26 mouse cellular contexts compared by ENCODE assay signal in the genomic region with DNA sequence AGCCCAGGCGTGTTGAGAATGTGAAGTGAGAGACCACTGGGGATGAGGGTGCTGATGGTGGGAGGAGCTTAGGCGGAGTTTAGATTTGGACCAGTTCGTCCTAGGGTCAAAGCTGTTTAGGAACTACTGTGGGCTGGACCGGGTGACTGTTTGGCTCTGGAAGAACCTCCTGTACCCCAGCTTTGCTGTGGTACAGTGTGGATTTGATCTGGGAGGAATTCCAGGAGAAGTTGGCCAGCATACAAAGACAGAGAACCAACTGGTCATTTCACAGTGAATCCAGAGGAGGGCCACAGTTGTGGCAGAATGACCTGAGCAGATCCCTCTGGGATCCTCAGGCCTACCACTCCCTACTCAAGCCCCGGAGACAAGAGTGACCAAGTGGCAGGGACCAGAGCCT. TPM values are rescaled to one million over a fixed set of nuclear protein-coding genes. Genes with fewer than 3 reads are reported as not detected.
A peak's percentile ranks its signal among the peaks of the same experiment; 100 is the strongest.
DNase-seq lines count a peak whose midpoint lies in the region; ATAC-seq and TF ChIP-seq lines count a peak whose summit lies in the region.
"Had no signal": no experiment of that assay in that cellular context is flagged by ENCODE, and none has a peak within 500 bp of the region (broad histone marks: within the 10 kb centered on the region; RNA-seq: fewer than 3 reads in every experiment).

No protein-coding gene starts in this region.

- H3K36me3 ChIP-seq in embryonic facial prominence, embryonic 15.5 days = no peaks in the 10 kb centered on the region
- H3K36me3 ChIP-seq in embryonic facial prominence, embryonic 10.5 days (replicated peaks) = no peaks in the 10 kb centered on the region
- no peaks in the 10 kb centered on the region for H3K36me3 ChIP-seq in kidney, adult 2 months (ENCODE audit: control insufficient read depth, insufficient read depth, low read length)
- H3K36me3 ChIP-seq in liver, adult 2 months (ENCODE audit: control insufficient read depth, insufficient read depth, low read length) = no peaks in the 10 kb centered on the region
- H3K36me3 ChIP-seq in liver, postnatal 0 days (replicated peaks; ENCODE audit: insufficient read depth, low read length) = no peaks in the 10 kb centered on the region
- H3K36me3 ChIP-seq: embryonic facial prominence, embryonic 12.5 days; heart, embryonic 13.5 days had no signal

- H3K4me3 ChIP-seq in embryonic facial prominence, embryonic 15.5 days (replicated peaks) = no peak overlapping the region
- no peak overlapping the region for H3K4me3 ChIP-seq in embryonic facial prominence, embryonic 10.5 days
- no peak overlapping the region for H3K4me3 ChIP-seq in kidney, adult 2 months (ENCODE audit: insufficient read depth, low read depth, low read length)
- H3K4me3 ChIP-seq in liver, adult 2 months (ENCODE audit: insufficient read depth, low read depth, low read length) = no peak overlapping the region
- H3K4me3 ChIP-seq in liver, postnatal 0 days (ENCODE audit: low read depth, low read length) = no peak overlapping the region
- H3K4me3 ChIP-seq: embryonic facial prominence, embryonic 12.5 days; erythroblast, embryonic 14.5 days; forebrain, embryonic 13.5 days; gastrocnemius, adult 2 months; heart, embryonic 13.5 days had no signal

- TF ChIP-seq CTCF in kidney, adult 2 months (conservative IDR thresholded peaks at IDR 0.05; ENCODE audit: insufficient read depth, insufficient read length, low read depth, low read length) = no peak
- TF ChIP-seq CTCF in liver, adult 2 months (IDR thresholded peaks at IDR 0.05; ENCODE audit: low read depth, low read length) = 0 out of 2 replicates have a peak, but pooled peaks have one; percentile 4
- no peak for TF ChIP-seq CTCF in liver, postnatal 0 days (IDR thresholded peaks at IDR 0.05; ENCODE audit: low read depth)

- no peaks in the 10 kb centered on the region for H3K9me3 ChIP-seq in embryonic facial prominence, embryonic 15.5 days (replicated peaks)
- H3K9me3 ChIP-seq in embryonic facial prominence, embryonic 10.5 days = no peaks in the 10 kb centered on the region
- no peaks in the 10 kb centered on the region for H3K9me3 ChIP-seq in liver, postnatal 0 days (ENCODE audit: low read length)
- H3K9me3 ChIP-seq: embryonic facial prominence, embryonic 12.5 days; forebrain, embryonic 13.5 days; heart, embryonic 13.5 days had no signal

- no peak for DNase-seq in embryonic facial prominence, embryonic 10.5 days (ENCODE audit: low spot score)
- peak; percentile 19 for DNase-seq in kidney, adult 2 months
- no peak for DNase-seq in kidney, adult 8-10 months
- peak; percentile 68 for DNase-seq in liver, adult 2 months (ENCODE audit: extremely low read depth, low read depth, low spot score)
- no peak for DNase-seq in liver, postnatal 0 days
- DNase-seq in urinary bladder, adult 18-20 months (ENCODE audit: low spot score in 2 of 2) = no peak
- DNase-seq: adrenal gland, adult 2 months; adrenal gland, postnatal 14 days; cerebellum, adult 9-11 months; cerebellum, postnatal 36 days; forebrain, postnatal 0 days; gastrocnemius, adult 2 months; gastrocnemius, postnatal 14 days; heart, adult 11 months; heart, postnatal 14 days; heart, postnatal 4 days had no signal

- no peak for TF ChIP-seq POLR2A in kidney, adult 2 months (IDR thresholded peaks at IDR 0.05; ENCODE audit: low read depth, low read length)
- TF ChIP-seq POLR2A in liver, adult 2 months (IDR thresholded peaks at IDR 0.05; ENCODE audit: extremely low read depth, insufficient read depth, low read length) = no peak

- peaks cover 79% of the 10 kb centered on the region for H3K4me1 ChIP-seq in embryonic facial prominence, embryonic 15.5 days
- peaks cover 81% of the 10 kb centered on the region for H3K4me1 ChIP-seq in embryonic facial prominence, embryonic 10.5 days
- H3K4me1 ChIP-seq in kidney, adult 2 months (ENCODE audit: control insufficient read depth, insufficient read depth, low read length) = peaks cover 26% of the 10 kb centered on the region
- H3K4me1 ChIP-seq in liver, adult 2 months (ENCODE audit: control insufficient read depth, insufficient read depth, low read length) = peaks cover 4% of the 10 kb centered on the region; the same call in 1 of the 2 replicates
- H3K4me1 ChIP-seq in liver, postnatal 0 days (ENCODE audit: insufficient read depth) = no peaks in the 10 kb centered on the region

- H3K9ac ChIP-seq in embryonic facial prominence, embryonic 15.5 days = no peak overlapping the region
- H3K9ac ChIP-seq in liver, adult 2 months (ENCODE audit: low read depth, low read length) = no peak overlapping the region
- H3K9ac ChIP-seq in liver, postnatal 0 days (replicated peaks) = no peak overlapping the region
- H3K9ac ChIP-seq: embryonic facial prominence, embryonic 12.5 days; forebrain, embryonic 13.5 days; forebrain, postnatal 0 days; heart, embryonic 13.5 days; hindbrain, embryonic 14.5 days had no signal

- H3K27ac ChIP-seq in embryonic facial prominence, embryonic 15.5 days (replicated peaks) = peak overlapping the region; percentile 76; the same call in 1 of the 2 replicates
- H3K27ac ChIP-seq in embryonic facial prominence, embryonic 10.5 days (replicated peaks) = no peak overlapping the region
- no peak overlapping the region for H3K27ac ChIP-seq in kidney, adult 2 months (ENCODE audit: insufficient read depth, low read depth, low read length)
- H3K27ac ChIP-seq in liver, adult 2 months (replicated peaks; ENCODE audit: insufficient read depth, low read depth, low read length) = no peak overlapping the region
- H3K27ac ChIP-seq in liver, postnatal 0 days (ENCODE audit: low read depth) = no peak overlapping the region
- H3K27ac ChIP-seq: embryonic facial prominence, embryonic 12.5 days; forebrain, embryonic 13.5 days; gastrocnemius, adult 2 months; heart, embryonic 13.5 days; hindbrain, embryonic 14.5 days; hindbrain, postnatal 0 days had no signal

- no peak overlapping the region for H3K4me2 ChIP-seq in embryonic facial prominence, embryonic 15.5 days (replicated peaks)
- no peak overlapping the region for H3K4me2 ChIP-seq in liver, postnatal 0 days (ENCODE audit: low read depth, low read length)
- H3K4me2 ChIP-seq: embryonic facial prominence, embryonic 12.5 days; forebrain, embryonic 13.5 days; heart, embryonic 13.5 days; hindbrain, embryonic 14.5 days had no signal

- H3K79me2 ChIP-seq in liver, adult 2 months (ENCODE audit: control insufficient read depth, insufficient read depth, low read length) = peaks cover 44% of the 10 kb centered on the region

- WGBS in embryonic facial prominence, embryonic 15.5 days = 69% methylated on average over 5 of the region's 5 CpGs
- WGBS in embryonic facial prominence, embryonic 10.5 days = 67% methylated on average over 5 of the region's 5 CpGs
- 67% methylated on average over 5 of the region's 5 CpGs for WGBS in kidney, adult 2 months
- WGBS in liver, adult 2 months = 53% methylated on average over 5 of the region's 5 CpGs
- 67% methylated on average over 5 of the region's 5 CpGs for WGBS in liver, postnatal 0 days (ENCODE audit: insufficient replicate concordance)

- no peak for TF ChIP-seq EP300 in liver, postnatal 0 days (IDR thresholded peaks at IDR 0.05; ENCODE audit: low read depth)

- no peak for ATAC-seq in embryonic facial prominence, embryonic 15.5 days (ENCODE audit: insufficient number of reproducible peaks, low FRiP score, low TSS enrichment, low read depth)
- no peak for ATAC-seq in liver, postnatal 0 days
- ATAC-seq: CD4-positive, CD25-positive, alpha-beta regulatory T cell, adult 4 months; forebrain, embryonic 13.5 days; forebrain, postnatal 0 days; hindbrain, postnatal 0 days; inflammation-experienced regulatory T-cells, adult 6 months; intestine, embryonic 16.5 days had no signal

- H3K27me3 ChIP-seq in embryonic facial prominence, embryonic 15.5 days = no peaks in the 10 kb centered on the region
- 0 out of 2 replicates have a peak, but pooled peaks cover 4% of the 10 kb centered on the region for H3K27me3 ChIP-seq in embryonic facial prominence, embryonic 10.5 days (replicated peaks; ENCODE audit: low read depth, poor library complexity, severe bottlenecking)
- no peaks in the 10 kb centered on the region for H3K27me3 ChIP-seq in kidney, adult 2 months (replicated peaks; ENCODE audit: control insufficient read depth, insufficient read depth, low read length)
- no peaks in the 10 kb centered on the region for H3K27me3 ChIP-seq in liver, adult 2 months (ENCODE audit: control insufficient read depth, insufficient read depth, low read length)
- no peaks in the 10 kb centered on the region for H3K27me3 ChIP-seq in liver, postnatal 0 days (ENCODE audit: insufficient read depth, low read length)
- H3K27me3 ChIP-seq: embryonic facial prominence, embryonic 12.5 days; forebrain, embryonic 13.5 days had no signal

RNA-seq across cellular contexts. Expression of a gene that starts 38.6 kb away (rescaled TPM):
- polyA plus RNA-seq in embryonic facial prominence, embryonic 15.5 days (2015; fragmentation: Nextera tagmentation; extraction: Ambion mirVana) = 13.4 and 15.1 TPM in 2 replicates
- 5.0 TPM in 2 replicates for polyA plus RNA-seq in embryonic facial prominence, embryonic 10.5 days (2016; fragmentation: Nextera tagmentation; extraction: Ambion mirVana)
- polyA plus RNA-seq in kidney, adult 2 months (2012; rRNA removed) = 26.5 and 27.6 TPM in 2 replicates
- 4.0 and 10.3 TPM in 2 replicates for total RNA-seq in liver, adult 2 months (2014; rRNA removed)
- 38.6 and 48.0 TPM in 2 replicates for polyA plus RNA-seq in liver, adult 2 months (2012; rRNA removed)
- 4.0 and 4.1 TPM in 2 replicates for polyA plus RNA-seq in liver, postnatal 0 days (2015; fragmentation: Nextera tagmentation; extraction: Ambion mirVana)

Comparison
In these comparisons a context has a peak if more than half of its experiments do, and no peak if none do; other contexts are left out.
1. DNase-seq: peak in kidney, adult 2 months (single experiment) and liver, adult 2 months (single experiment); none in embryonic facial prominence, embryonic 10.5 days (single experiment), kidney, adult 8-10 months (0 of 2), liver, postnatal 0 days (single experiment) and urinary bladder, adult 18-20 months (0 of 2).